Mouse (Mus musculus) induced T-regulatory cell, adult 2 months (primary cell): ENCODE measurements around the gene Chid1.

Source experiments
- DNase-seq: peaks from one replicate; pipeline ENCODE4 v3.0.0-alpha.2; 2012; ENCODE audit warnings: low read depth

Gene Chid1

DNA sequence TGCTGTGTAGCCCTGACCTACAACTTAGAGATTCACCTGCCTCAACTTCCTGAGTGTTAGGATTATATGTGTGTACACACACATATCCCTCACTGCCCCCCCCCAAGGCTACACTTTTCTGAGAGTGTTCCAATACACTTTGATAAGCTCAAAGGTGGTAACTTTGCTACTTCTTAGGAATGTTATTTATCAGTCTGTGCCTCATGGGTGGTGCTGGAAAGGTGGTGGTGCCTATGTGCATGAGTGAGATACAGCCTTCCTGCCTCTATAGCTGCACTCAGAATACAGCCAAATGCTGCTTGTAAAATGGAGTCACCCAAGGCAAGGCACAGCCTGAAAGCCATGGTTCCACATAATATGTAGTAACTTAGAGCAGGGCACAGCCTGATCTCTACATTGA is 19.3 kb upstream of the Chid1 start:
- DNase-seq = no peak

DNA sequence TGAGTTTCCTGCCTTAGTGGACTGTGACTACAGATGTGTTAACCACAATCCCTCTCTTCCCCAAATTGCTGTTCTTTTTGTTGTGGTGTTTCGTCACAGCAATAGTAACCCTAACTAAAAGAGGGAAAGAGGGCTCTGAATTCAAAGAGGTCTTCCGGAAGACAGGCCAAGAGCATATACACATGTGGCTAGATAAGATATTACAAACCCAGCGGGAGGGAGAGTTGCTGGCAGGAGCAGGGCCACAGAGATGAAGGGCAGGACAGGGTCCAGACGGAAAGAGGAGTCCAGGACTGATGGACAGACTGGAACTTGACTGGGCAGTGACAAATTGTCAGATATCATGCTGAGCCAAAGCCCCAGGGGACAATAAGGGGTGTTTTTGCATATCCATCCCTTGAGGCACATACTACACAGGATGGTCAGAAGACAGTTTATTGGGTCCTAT is 18.7 kb upstream of the Chid1 start:
- DNase-seq = no peak

DNA sequence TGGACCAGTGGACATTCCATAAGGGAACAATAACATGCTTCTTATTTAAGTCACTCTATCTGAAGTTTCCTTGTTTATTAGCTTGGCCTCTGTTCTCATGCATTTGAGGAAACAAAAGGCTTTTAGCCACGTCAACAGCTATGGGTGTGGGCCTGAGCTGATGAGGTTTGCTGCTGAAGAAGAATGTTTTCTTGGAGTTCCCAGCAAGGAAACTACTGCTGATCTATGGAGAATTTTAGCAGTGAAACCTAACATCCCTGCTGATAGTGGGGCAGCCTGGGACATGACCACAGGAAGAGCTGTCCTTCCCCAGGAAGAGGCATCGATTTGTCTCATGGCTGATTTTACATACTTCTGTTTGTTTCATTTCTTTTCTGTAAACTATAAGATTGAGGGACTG is 10.8 kb upstream of the Chid1 start:
- DNase-seq = no peak

DNA sequence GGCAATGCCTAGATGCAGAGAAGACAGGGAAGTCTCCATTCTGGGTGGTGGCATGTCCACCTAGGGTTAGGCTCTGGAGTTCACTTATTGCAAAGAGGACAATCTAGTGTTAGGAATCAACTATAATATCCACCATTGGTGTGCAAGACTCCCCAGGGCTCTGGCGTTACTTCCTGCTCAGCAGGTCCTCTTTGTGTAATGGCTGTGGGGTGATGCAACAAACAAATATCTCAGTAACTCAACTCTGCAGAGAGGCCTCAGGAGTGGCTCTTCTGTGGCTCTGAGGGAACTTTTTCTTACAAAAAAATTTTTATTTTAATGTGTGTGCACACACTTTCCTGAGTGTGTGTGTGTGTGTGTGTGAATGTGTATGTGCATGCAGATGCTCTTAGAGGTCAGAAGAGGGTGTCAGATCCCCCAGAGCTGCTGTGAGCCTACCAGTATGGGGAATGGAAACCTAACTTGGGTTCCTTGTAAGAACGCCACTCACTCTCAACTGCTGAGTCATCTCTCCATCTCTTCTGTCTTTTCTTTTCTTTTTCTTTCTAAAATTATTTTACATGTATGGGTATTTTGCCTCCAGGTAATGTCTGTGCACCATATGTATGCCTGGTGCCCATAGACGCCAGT is 9.9 kb upstream of the Chid1 start:
- DNase-seq = no peak

DNA sequence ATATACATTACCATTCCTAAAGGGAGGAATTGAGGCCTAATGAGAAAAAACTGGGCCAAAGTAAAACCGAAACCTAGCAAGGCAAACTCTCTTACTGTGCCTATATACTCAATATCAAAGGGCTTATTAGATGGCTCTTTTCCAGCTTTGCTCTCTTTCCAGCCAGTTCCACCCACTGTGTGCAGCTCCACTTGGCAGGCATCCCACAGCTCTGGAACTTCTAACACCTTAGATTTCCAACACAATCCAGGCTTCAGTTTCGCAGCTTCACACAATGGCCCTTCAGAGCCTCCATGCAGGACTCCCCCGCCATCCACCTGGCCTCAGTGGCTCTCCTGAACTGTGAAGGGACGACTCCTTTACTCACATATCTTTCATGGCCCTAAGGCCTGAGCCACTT is 5.0 kb upstream of the Chid1 start:
- no peak for DNase-seq

DNA sequence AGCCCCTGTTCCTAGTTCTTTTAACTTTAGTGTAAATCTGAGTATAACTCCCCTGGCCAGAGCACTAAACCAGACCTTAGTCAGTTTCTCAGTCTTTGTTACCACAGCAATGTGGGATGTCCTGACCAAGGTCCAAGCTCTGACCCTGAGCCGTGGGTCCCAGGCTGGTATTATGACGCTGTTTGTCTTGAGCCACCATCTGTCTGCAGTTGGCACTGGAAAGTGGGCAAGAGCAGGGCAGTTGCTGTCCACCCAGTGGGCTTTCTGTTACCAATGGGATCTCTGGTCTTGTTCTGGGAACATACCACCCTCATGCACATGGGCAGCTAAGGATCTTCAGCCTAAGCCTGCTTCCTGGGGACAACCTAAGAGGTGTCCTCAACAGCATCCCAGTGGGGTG is 2.9 kb upstream of the Chid1 start:
- DNase-seq = no peak

DNA sequence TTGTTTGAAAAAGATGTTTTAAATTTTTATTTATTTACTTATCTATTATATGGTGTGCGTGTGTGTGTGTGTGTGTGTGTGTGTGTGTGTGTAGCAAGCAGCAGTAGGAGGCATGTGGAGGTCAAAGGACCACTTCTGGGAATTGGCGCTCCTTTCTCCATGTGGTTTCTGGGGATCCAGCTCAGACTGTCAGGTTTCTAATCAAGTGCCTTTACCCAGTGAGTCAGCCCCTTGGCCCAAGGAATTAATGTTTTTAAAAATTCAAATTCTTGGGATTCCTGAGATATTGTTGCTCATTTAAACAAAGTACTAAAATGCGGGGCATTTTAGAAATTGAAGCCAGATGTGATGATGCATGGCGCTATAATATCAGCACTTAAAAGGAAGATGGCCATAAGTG is 2.0 kb upstream of the Chid1 start:
- DNase-seq = no peak

DNA sequence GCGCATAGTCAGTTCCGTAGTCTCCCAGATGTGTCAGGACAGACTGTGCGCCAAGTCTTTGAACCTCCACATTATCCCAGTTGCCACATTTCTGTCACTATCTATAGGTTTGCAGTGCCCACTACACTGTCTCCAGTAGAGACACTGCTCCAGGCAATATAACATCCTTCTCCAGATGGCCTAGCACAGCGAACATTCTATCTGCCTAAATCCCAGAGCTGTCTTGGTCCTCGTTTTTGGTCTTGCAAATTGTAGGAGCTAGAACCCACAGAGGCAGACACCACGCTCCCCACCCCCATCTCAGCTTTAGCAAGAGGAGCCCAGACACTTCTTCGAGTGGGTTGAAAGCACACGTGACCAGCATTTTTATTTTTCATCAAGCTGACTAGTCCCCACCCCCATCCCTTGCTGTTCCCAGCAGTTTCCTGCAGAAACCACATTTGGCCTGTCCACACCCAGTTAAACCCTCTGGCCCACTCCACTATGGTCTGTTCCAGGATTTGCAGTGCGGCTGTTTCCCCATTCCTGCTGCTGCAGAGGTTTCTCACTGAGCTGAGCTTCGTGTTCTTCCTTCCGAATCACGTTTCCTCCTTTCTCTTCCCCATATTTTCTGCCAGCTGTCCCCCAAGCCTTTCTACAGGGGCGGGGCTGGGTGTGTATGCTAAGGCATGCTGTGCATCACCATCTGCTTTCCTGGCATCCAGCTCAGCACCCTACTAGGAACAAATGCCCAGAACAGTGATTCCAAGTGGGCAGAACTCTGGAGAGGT is 840 bp upstream of the Chid1 start:
- peak; percentile 50 for DNase-seq

DNA sequence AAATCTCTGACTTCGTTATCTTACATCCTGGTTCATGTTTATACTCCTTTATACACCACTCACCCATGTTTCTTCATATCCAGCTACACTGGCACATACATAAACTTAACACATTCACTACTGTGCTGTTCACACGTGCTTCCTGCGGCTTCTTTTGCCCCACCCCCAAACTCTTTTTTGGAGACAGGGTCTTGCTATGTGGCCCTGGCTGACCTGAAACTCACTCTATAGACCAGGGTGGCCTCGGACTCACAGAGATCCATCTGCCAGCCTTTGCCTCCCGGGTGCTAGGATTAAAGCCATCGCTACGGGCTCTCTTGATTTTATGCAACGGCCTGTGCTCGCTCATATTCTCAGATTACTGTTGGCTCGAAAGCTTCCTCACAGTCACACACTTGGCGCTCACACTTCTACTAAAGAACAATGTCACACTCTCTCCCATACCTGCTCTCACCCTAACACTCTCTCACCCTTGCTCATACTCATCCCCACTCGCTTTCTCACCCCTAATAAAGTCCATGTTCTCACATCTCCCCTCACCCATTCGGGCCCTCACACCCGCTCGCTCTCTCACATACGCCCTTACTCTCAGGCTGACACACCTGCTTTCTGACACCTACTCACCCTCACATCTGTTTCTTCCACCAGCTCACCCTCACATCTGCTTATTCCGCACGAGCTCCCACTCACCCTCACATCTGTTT is 653 bp downstream of the Chid1 start:
- DNase-seq = peak; percentile 46

DNA sequence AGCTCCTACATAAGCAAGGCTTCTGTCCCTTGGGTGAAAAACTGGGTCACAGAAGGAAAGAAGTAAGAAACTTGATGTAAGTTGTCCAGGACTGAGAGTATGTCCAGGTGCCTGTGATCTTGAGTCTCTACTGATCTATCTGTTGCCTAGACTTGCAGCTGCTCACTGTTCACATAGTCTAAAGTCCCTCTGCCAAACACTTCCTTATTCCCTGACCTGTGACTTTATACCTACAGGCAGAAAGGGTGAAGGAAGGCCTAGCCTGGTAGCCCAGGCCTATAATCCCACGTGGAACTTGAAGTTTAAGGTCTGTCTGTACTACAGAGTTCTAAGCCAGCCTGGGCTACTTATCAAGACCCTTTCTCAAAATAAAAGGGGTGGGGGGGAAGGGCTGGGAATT is 4.1 kb downstream of the Chid1 start:
- no peak for DNase-seq

DNA sequence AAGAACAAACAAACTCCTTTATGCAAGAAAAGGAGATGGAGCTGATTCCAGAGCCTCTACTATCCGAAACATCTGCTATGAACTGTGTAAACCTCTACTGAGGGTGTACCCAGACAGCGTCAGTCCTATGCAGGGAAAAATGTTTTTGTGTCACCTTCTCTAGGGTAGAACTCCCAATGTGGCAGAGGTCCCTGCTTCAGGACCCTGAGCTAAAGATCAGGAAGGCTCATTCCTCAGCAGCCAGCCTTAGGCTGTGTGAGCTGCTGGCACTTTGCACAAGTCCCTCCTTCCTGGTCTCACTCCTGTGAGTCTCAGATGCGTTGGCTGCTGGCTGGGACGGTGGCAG is 14.1 kb downstream of the Chid1 start:
- no peak for DNase-seq

DNA sequence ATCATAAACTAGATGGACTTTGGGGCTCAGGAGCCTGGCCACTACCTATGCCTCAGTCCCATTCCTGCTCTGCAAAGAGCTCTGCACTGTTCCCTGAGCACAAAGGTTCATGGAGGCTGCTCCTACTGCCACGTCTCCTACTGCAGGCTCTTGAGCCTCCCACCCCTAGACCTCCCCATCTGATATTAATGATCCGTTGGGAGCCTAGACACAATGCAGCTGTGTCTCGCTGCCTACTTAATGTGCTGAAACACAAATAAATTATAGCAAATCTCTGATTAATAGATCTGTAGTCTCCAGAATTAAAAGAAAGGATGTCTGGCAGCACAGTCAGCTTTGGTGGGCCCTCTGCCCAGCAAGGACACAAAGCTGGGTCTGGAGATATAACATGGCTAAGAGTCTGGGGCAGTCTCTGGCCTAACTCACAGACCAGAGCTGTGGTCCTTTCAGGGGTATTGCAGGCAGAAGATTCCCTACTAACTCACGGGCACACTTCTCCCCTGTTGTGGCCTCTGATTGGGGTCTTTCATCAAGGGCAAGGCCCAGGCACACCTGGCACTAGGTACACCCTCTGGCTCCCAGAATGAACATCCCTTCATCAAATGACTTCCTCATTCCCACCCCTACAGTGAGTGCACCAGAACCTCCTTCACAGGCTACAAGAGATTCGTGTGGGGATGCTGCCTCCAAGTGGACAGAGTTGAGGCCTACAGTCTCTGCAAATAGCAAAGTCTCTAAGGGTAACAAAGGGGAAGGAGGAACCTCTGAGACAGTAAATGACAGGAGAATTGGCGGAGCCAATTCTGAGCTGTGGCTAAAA is 14.7 kb downstream of the Chid1 start:
- DNase-seq = peak; percentile 82

DNA sequence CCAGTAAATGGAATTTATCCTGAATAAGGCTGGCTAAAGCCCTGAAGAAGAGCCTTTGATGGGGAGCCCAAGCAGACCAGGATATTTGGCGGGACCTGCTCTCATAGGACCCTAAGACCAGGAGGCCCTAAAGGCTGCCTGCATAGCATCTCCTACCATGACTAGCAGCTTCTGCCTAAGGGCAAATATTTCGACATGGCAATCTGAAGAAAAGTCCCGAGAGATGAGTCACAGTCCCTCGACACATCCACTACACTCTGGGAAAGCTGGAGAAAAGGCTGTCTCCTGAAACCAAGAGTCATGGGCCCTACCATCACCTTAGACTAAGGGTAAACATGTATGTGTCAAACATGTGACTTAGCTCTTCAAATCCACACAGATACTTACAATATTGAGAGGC is 15.4 kb downstream of the Chid1 start:
- DNase-seq = no peak

DNA sequence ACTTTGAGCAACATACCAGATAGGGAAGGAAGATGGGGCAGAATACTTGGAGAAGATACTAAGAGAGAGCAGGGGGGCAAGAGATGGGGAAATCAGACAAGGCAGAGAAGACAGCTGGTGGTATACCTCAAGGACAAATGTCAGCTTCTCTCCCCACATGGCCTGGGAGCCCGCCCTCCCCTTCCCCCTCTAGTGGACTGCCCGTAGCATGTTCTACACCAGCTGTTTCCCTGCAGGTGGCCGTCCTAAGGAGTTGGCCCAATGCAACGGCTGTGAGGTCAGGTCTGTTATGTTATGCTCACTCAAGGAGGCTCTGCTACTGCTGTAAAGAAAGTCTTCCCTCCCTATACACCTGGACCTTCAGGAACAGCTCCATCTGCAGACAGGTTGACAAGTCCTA is 16.6 kb downstream of the Chid1 start:
- DNase-seq = no peak

DNA sequence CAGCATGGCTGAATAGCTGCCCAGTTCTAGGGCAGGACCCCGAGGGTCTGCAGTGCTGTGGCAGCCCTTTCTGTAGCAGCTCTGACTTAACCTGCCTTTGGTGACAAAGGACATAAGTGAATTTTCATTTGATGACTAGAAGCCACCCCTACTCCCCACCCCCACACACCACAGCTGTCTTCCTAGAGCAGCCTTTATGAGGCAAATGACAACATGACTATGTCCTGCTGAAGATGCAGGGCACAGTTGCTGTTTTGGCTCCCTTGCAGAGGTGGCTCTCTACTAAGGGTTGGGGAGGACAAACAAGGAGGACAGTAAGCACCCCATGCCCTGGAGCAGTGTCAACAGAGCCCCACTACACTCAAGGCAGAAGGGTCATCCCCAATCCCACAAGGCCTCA is 19.9 kb downstream of the Chid1 start:
- no peak for DNase-seq

DNA sequence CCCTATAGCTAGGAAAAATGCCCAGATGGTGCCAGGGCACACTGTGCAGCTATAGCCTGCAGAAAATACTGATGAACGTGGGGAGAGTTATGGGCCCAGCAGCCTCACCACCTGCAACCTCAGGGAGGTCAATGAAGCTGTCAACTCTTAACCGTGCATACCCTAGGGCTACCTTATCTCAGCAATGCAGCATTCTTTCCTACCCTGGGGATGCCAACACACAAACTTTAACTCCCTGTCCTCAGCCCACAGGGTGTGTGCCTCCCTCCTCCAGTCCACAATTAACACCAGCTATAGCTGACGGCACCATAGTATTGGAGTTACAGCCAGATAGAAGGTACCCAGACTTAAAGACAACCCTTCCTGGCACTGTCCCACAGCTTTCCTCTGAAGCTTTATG is 20.7 kb downstream of the Chid1 start:
- no peak for DNase-seq

DNA sequence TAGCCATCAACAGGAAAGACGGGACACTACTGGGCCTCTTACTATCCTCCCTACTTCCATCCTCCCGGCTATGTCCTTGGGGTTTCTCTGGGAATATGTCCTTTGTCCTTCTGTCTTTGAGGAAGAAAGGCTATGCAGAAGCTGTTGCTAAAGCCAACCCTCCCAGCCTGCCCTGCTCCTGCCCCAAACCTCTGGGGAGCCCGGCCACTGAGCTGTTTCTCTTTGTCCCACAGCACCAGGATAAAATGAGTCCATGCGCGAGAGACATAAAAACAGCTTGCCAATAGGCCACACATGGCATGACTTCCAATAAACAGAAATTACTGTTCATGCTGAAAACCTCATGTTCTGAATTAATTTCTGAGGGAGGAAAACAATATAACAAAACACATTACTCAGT is 21.4 kb downstream of the Chid1 start:
- DNase-seq = no peak

DNA sequence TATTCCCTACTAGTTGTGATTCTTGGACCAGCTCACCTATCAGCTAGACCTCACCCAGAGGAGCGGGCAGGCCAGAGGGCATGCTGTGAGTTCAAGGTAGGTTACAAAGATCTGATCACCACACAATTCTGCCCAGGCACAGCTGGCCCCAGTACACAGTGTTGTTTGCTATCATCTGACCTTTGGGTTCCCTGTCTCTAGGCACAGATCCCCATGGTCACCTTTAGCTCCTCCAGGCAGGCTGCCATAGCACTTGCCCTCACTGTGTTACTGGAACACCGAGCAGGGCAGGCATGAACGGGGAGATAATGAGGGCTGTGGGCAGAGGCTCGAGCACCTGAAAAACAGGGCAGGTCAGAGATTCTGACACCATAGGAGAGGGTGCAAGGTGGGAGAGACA is 22.0 kb downstream of the Chid1 start:
- DNase-seq = no peak

DNA sequence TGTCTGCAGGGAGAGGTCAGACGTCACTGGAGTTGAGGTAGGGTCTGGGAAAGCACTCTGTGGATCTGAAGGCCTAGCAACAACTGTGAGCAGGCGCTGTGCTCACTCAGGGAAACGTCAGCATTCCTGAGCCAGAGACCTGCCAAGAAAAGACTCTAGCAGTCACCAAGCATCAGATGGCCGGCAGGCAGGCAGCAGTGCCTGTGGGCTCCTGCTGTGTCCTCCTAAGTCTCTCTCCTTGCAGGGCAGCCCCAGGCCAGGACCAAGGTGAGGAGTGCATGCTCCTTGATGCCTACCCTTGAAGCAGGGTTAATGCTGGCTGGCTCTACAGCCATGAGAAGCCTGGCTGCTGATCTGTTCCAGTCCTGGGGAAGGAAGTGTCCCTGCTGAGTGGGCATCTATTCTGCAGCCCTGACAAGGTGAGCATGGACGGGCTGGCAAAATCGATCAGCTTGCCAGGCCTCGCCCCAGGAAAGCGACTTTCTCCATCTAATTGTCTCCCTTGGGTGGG is 28.9 kb downstream of the Chid1 start:
- no peak for DNase-seq

DNA sequence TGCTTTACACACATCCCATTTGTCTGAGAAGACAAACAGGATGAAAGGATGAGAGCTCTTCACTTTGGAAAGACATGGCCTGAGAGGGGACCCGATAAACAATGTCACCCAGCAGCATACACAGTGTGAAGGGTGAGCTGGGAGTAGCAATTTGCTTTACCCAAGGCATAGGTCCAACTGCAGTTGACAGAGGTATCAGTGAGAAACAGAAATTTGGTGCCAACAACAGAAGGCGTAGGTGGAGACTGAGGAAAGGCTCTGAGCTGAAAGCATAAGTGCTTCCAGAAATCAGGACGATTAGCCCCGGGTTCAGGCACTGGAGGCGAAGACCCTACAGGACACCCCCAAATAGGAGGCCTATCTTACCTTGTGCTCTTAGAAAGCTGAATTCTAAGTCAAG is 29.5 kb downstream of the Chid1 start:
- DNase-seq = no peak

DNA sequence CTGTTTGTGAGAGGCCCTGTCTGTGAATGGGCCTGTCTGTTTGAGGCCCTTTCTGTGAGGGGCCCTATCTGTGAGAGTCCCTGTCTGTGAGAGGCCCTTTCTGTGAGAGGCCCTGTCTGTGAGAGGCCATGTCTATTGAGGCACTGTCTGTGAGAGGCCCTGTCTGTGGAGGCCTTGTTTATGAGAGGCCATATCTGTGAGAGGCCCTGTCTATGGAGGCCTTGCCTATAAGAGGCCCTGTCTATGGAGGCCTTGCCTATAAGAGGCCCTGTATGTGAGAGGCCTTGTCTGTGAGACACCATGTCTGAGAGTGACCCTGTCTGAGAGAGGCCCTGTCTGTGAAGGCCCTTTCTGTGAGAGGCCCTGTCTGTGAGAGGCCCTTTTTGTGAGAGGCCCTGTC is 31.5 kb downstream of the Chid1 start:
- no peak for DNase-seq

DNA sequence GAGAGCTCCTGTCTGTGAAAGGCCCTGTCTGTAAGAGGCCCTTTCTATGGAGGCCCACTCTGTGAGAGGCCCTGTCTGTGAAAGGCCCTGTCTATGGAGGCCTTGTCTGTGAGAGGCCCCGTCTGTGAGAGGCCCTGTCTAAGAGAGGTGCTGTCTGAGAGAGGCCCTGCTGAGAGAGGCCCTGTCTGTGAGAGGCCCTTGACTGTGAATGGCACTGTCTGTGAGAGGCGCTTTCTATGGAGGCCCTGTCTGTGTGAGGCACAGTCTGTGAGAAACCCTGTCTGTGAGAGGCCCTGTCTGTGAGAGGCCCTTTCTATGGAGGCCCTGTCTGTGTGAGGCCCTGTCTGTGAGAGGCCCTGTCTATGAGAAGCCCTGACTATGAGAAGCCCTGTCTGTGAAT is 33.4 kb downstream of the Chid1 start:
- no peak for DNase-seq

DNA sequence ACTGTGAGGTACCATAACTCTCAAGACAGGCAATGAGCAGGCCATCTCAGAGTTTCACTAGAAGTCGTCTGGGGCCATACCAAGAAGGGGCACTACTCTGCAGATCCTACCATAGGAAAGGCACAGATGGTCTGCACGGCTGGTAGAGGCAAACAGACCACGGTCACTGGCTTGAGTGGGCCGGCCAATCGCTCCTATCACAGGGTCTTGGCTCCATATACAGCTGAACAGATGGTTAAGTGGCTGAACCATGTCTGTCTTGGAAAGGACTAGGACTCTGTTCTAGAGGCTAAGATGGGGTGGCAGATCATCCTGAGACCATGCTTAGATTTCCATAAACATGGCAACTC is 37.1 kb downstream of the Chid1 start:
- DNase-seq = no peak
